In genomic region chr7:126740132-126740735, GRCm38 (mm10) we compare ENCODE assay signal across 27 mouse cellular contexts. TPM values are rescaled to one million over a fixed set of nuclear protein-coding genes. Genes with fewer than 3 reads are reported as not detected.
A peak's percentile ranks its signal among the peaks of the same experiment; 100 is the strongest.
DNase-seq lines count a peak whose midpoint lies in the region; ATAC-seq and TF ChIP-seq lines count a peak whose summit lies in the region.
"Had no signal": no experiment of that assay in that cellular context is flagged by ENCODE, and none has a peak within 500 bp of the region (broad histone marks: within the 10 kb centered on the region; RNA-seq: fewer than 3 reads in every experiment).

No protein-coding gene starts in this region.

- H3K9me3 ChIP-seq in hindbrain, embryonic 10.5 days: no peaks in the 10 kb centered on the region
- no peaks in the 10 kb centered on the region for H3K9me3 ChIP-seq in hindbrain, embryonic 12.5 days (replicated peaks)
- no peaks in the 10 kb centered on the region for H3K9me3 ChIP-seq in lung, postnatal 0 days (ENCODE audit: low read length)
- H3K9me3 ChIP-seq in MEL (replicated peaks; ENCODE audit: insufficient read depth, low read length): no peaks in the 10 kb centered on the region
- H3K9me3 ChIP-seq: heart, embryonic 10.5 days; heart, embryonic 15.5 days; limb, embryonic 12.5 days; liver, embryonic 15.5 days; lung, embryonic 15.5 days; midbrain, embryonic 15.5 days had no signal

- H3K27me3 ChIP-seq in hindbrain, embryonic 10.5 days (ENCODE audit: insufficient read depth, poor library complexity, severe bottlenecking): no peaks in the 10 kb centered on the region
- H3K27me3 ChIP-seq in hindbrain, embryonic 12.5 days: no peaks in the 10 kb centered on the region
- no peaks in the 10 kb centered on the region for H3K27me3 ChIP-seq in lung, postnatal 0 days (replicated peaks; ENCODE audit: insufficient read depth, low read length)
- no peaks in the 10 kb centered on the region; a peak in 1 of 4 replicates for H3K27me3 ChIP-seq in MEL (ENCODE audit: control insufficient read depth in 1 of 2, insufficient read depth in 2 of 2, low read length in 2 of 2)
- H3K27me3 ChIP-seq: heart, embryonic 15.5 days; limb, embryonic 12.5 days; liver, embryonic 15.5 days; lung, embryonic 15.5 days; midbrain, embryonic 15.5 days had no signal

- H3K4me2 ChIP-seq in hindbrain, embryonic 12.5 days (replicated peaks): no peak overlapping the region
- no peak overlapping the region for H3K4me2 ChIP-seq in lung, postnatal 0 days (replicated peaks; ENCODE audit: low read depth, low read length)
- H3K4me2 ChIP-seq: heart, embryonic 15.5 days; hindbrain, embryonic 14.5 days; limb, embryonic 12.5 days; liver, embryonic 15.5 days; lung, embryonic 15.5 days; midbrain, embryonic 15.5 days had no signal

- TF ChIP-seq POLR2A in MEL (IDR thresholded peaks at IDR 0.05; ENCODE audit: control insufficient read depth in 1 of 2, insufficient read depth in 1 of 2, low read depth in 1 of 2, low read length in 2 of 2, poor library complexity in 1 of 2): no peak
- no peak for TF ChIP-seq POLR2A in cortical plate, adult 2 months (IDR thresholded peaks at IDR 0.05; ENCODE audit: extremely low read depth, insufficient read depth, low read length)

- no peak for DNase-seq in hindbrain, embryonic 10.5 days (ENCODE audit: low spot score)
- DNase-seq in lung, postnatal 0 days (ENCODE audit: low spot score): peak; percentile 74
- no peak for DNase-seq in lung, adult 18-20 months
- DNase-seq in MEL (ENCODE audit: low read depth, low spot score): no peak
- DNase-seq in thymus, postnatal 25 days: no peak
- no peak for DNase-seq in thymus, postnatal 10 days (ENCODE audit: low spot score in 2 of 2)
- DNase-seq: adrenal gland, postnatal 14 days; cerebellum, adult 11 months; cerebellum, adult 9-11 months; kidney, adult 18-20 months; kidney, postnatal 4 days had no signal

- WGBS in hindbrain, embryonic 10.5 days: 80% methylated on average over 13 of the region's 13 CpGs
- WGBS in hindbrain, embryonic 12.5 days: 78% methylated on average over 13 of the region's 13 CpGs
- WGBS in lung, postnatal 0 days: 73% methylated on average over 13 of the region's 13 CpGs

- peaks cover 7% of the 10 kb centered on the region; the same call in 1 of the 2 replicates for H3K4me1 ChIP-seq in hindbrain, embryonic 10.5 days (replicated peaks)
- peaks cover 6% of the 10 kb centered on the region; the same call in 1 of the 2 replicates for H3K4me1 ChIP-seq in hindbrain, embryonic 12.5 days
- no peaks in the 10 kb centered on the region for H3K4me1 ChIP-seq in lung, postnatal 0 days (ENCODE audit: insufficient read depth, low read depth, low read length)
- no peaks in the 10 kb centered on the region for H3K4me1 ChIP-seq in MEL (ENCODE audit: control insufficient read depth in 1 of 2, insufficient read depth in 2 of 2, low read length in 2 of 2)
- peaks cover 10% of the 10 kb centered on the region for H3K4me1 ChIP-seq in cortical plate, adult 2 months (ENCODE audit: control insufficient read depth, insufficient read depth, low read length)
- H3K4me1 ChIP-seq: heart, embryonic 15.5 days; limb, embryonic 12.5 days; midbrain, embryonic 15.5 days had no signal

- TF ChIP-seq CTCF in lung, postnatal 0 days (IDR thresholded peaks at IDR 0.05): no peak
- TF ChIP-seq CTCF in MEL (IDR thresholded peaks at IDR 0.05 in 2 of 3, conservative IDR thresholded peaks at IDR 0.05 in 1 of 3; ENCODE audit: control insufficient read depth in 1 of 3, insufficient read depth in 1 of 3, low read depth in 2 of 3, low read length in 3 of 3, poor library complexity in 1 of 3, severe bottlenecking in 1 of 3): no peak
- no peak for TF ChIP-seq CTCF in cortical plate, adult 2 months (IDR thresholded peaks at IDR 0.05; ENCODE audit: extremely low read depth, insufficient read depth, low read length)

- H3K27ac ChIP-seq in hindbrain, embryonic 10.5 days: peak overlapping the region; percentile 29; the same call in 1 of the 2 replicates
- no peak overlapping the region for H3K27ac ChIP-seq in hindbrain, embryonic 12.5 days
- no peak overlapping the region for H3K27ac ChIP-seq in lung, postnatal 0 days (ENCODE audit: low read length)
- no peak overlapping the region for H3K27ac ChIP-seq in MEL (ENCODE audit: control insufficient read depth, low read depth, low read length)
- 0 out of 2 replicates have a peak overlapping the region, but pooled peaks have one; percentile 15 for H3K27ac ChIP-seq in cortical plate, adult 2 months (ENCODE audit: insufficient read depth, low read length)
- H3K27ac ChIP-seq: heart, embryonic 10.5 days; heart, embryonic 15.5 days; hindbrain, embryonic 14.5 days; kidney, postnatal 0 days; limb, embryonic 12.5 days; liver, embryonic 15.5 days; lung, embryonic 15.5 days; macrophage; midbrain, embryonic 15.5 days; stomach, postnatal 0 days had no signal

- H3K4me3 ChIP-seq in hindbrain, embryonic 10.5 days: no peak overlapping the region
- H3K4me3 ChIP-seq in hindbrain, embryonic 12.5 days: no peak overlapping the region
- no peak overlapping the region for H3K4me3 ChIP-seq in lung, postnatal 0 days (ENCODE audit: low read depth, low read length)
- H3K4me3 ChIP-seq in MEL (ENCODE audit: control insufficient read depth in 1 of 2, insufficient read depth in 1 of 2, low read depth in 2 of 2, low read length in 2 of 2): peak overlapping the region; percentile 59 to 60; a peak in 2 of 4 replicates
- no peak overlapping the region for H3K4me3 ChIP-seq in cortical plate, adult 2 months (ENCODE audit: insufficient read depth, low read length)
- H3K4me3 ChIP-seq: erythroblast, embryonic 14.5 days; heart, embryonic 10.5 days; heart, embryonic 15.5 days; limb, embryonic 12.5 days; liver, embryonic 15.5 days; lung, embryonic 15.5 days; midbrain, embryonic 15.5 days had no signal

- H3K9ac ChIP-seq in hindbrain, embryonic 12.5 days: no peak overlapping the region
- H3K9ac ChIP-seq in lung, postnatal 0 days (replicated peaks; ENCODE audit: low read depth): no peak overlapping the region
- H3K9ac ChIP-seq in MEL (ENCODE audit: control insufficient read depth, low read depth, low read length, poor library complexity, severe bottlenecking): peak overlapping the region; percentile 64
- H3K9ac ChIP-seq: heart, embryonic 15.5 days; hindbrain, embryonic 14.5 days; limb, embryonic 12.5 days; liver, embryonic 15.5 days; lung, embryonic 15.5 days; midbrain, embryonic 15.5 days had no signal

- H3K79me2 ChIP-seq in MEL (ENCODE audit: control insufficient read depth, insufficient read depth, low read length, poor library complexity): no peaks in the 10 kb centered on the region

- TF ChIP-seq RAD21 in MEL (IDR thresholded peaks at IDR 0.05; ENCODE audit: low read depth, low read length): no peak

- ATAC-seq in hindbrain, embryonic 12.5 days (ENCODE audit: low FRiP score): no peak
- peak; percentile 61 for ATAC-seq in lung, postnatal 0 days
- ATAC-seq: forebrain, embryonic 16.5 days; inflammation-experienced regulatory T-cells, adult 6 months; midbrain, embryonic 15.5 days had no signal

- TF ChIP-seq EP300 in lung, postnatal 0 days (IDR thresholded peaks at IDR 0.05): no peak
- TF ChIP-seq EP300 in MEL (IDR thresholded peaks at IDR 0.05; ENCODE audit: low read depth in 1 of 2, low read length in 2 of 2): no peak

- H3K36me3 ChIP-seq in hindbrain, embryonic 10.5 days: no peaks in the 10 kb centered on the region
- no peaks in the 10 kb centered on the region for H3K36me3 ChIP-seq in hindbrain, embryonic 12.5 days
- no peaks in the 10 kb centered on the region for H3K36me3 ChIP-seq in lung, postnatal 0 days (ENCODE audit: insufficient read depth, low read length)
- no peaks in the 10 kb centered on the region for H3K36me3 ChIP-seq in MEL (ENCODE audit: control insufficient read depth in 1 of 2, insufficient read depth in 2 of 2, low read length in 2 of 2)
- H3K36me3 ChIP-seq: heart, embryonic 10.5 days; heart, embryonic 15.5 days; limb, embryonic 12.5 days; liver, embryonic 15.5 days; lung, embryonic 15.5 days; midbrain, embryonic 15.5 days had no signal

RNA-seq across cellular contexts. Expression of gene Mapk3, which starts 19.2 kb away (rescaled TPM):
- polyA plus RNA-seq in hindbrain, embryonic 10.5 days (2016; fragmentation: Nextera tagmentation; extraction: Ambion mirVana): 62.5 and 63.8 TPM in 2 replicates
- 63.6 and 67.8 TPM in 2 replicates for polyA plus RNA-seq in hindbrain, embryonic 12.5 days (2016; fragmentation: Nextera tagmentation; extraction: Ambion mirVana)
- 180 and 183 TPM in 2 replicates for polyA plus RNA-seq in lung, postnatal 0 days (2015; fragmentation: Nextera tagmentation; extraction: Ambion mirVana)
- 5.2 and 7.1 TPM in 2 replicates for total RNA-seq in MEL (2012; rRNA removed)
- 10 to 100 TPM in 1 of 2 experiments, not detected in 1; 45.1 TPM for polyA plus RNA-seq in MEL (2012; ENCODE audit: insufficient read depth in 1 of 2, insufficient read length in 2 of 2, low read depth in 1 of 2, low replicate concordance in 2 of 2, missing spikeins in 1 of 2)
- 246 and 283 TPM in 2 replicates for polyA plus RNA-seq in cortical plate, adult 2 months (2012; rRNA removed)

RNA-seq across cellular contexts. Expression of gene Gdpd3, which starts 25.9 kb away (rescaled TPM):
- polyA plus RNA-seq in hindbrain, embryonic 10.5 days (2016; fragmentation: Nextera tagmentation; extraction: Ambion mirVana): 0.55 and 1.3 TPM in 2 replicates
- polyA plus RNA-seq in hindbrain, embryonic 12.5 days (2016; fragmentation: Nextera tagmentation; extraction: Ambion mirVana): 1.4 TPM in 2 replicates
- 3.4 and 4.1 TPM in 2 replicates for polyA plus RNA-seq in lung, postnatal 0 days (2015; fragmentation: Nextera tagmentation; extraction: Ambion mirVana)
- 12.6 and 12.7 TPM in 2 replicates for total RNA-seq in MEL (2012; rRNA removed)
- 10 to 100 TPM in 1 of 2 experiments, not detected in 1; 13.0 TPM for polyA plus RNA-seq in MEL (2012; ENCODE audit: insufficient read depth in 1 of 2, insufficient read length in 2 of 2, low read depth in 1 of 2, low replicate concordance in 2 of 2, missing spikeins in 1 of 2)
- 2.5 and 3.1 TPM in 2 replicates for polyA plus RNA-seq in cortical plate, adult 2 months (2012; rRNA removed)

RNA-seq across cellular contexts. Expression of gene Coro1a, which starts 32.6 kb away (rescaled TPM):
- polyA plus RNA-seq in hindbrain, embryonic 10.5 days (2016; fragmentation: Nextera tagmentation; extraction: Ambion mirVana): 49.2 and 59.5 TPM in 2 replicates
- polyA plus RNA-seq in hindbrain, embryonic 12.5 days (2016; fragmentation: Nextera tagmentation; extraction: Ambion mirVana): 53.6 and 56.9 TPM in 2 replicates
- polyA plus RNA-seq in lung, postnatal 0 days (2015; fragmentation: Nextera tagmentation; extraction: Ambion mirVana): 61.4 and 65.3 TPM in 2 replicates
- 195 and 279 TPM in 2 replicates for total RNA-seq in MEL (2012; rRNA removed)
- 100 to 1,000 TPM in 1 of 2 experiments, not detected in 1; 204 TPM for polyA plus RNA-seq in MEL (2012; ENCODE audit: insufficient read depth in 1 of 2, insufficient read length in 2 of 2, low read depth in 1 of 2, low replicate concordance in 2 of 2, missing spikeins in 1 of 2)
- 204 and 218 TPM in 2 replicates for polyA plus RNA-seq in cortical plate, adult 2 months (2012; rRNA removed)

RNA-seq across cellular contexts. Expression of gene Ypel3, which starts 36.5 kb away (rescaled TPM):
- polyA plus RNA-seq in hindbrain, embryonic 10.5 days (2016; fragmentation: Nextera tagmentation; extraction: Ambion mirVana): 51.3 and 89.7 TPM in 2 replicates
- 140 and 144 TPM in 2 replicates for polyA plus RNA-seq in hindbrain, embryonic 12.5 days (2016; fragmentation: Nextera tagmentation; extraction: Ambion mirVana)
- polyA plus RNA-seq in lung, postnatal 0 days (2015; fragmentation: Nextera tagmentation; extraction: Ambion mirVana): 325 and 340 TPM in 2 replicates
- 2.1 and 2.7 TPM in 2 replicates for total RNA-seq in MEL (2012; rRNA removed)
- 10 to 100 TPM in 1 of 2 experiments, not detected in 1; 12.6 TPM for polyA plus RNA-seq in MEL (2012; ENCODE audit: insufficient read depth in 1 of 2, insufficient read length in 2 of 2, low read depth in 1 of 2, low replicate concordance in 2 of 2, missing spikeins in 1 of 2)
- polyA plus RNA-seq in cortical plate, adult 2 months (2012; rRNA removed): 539 and 545 TPM in 2 replicates

RNA-seq across cellular contexts. Expression of gene Tbx6, which starts 41.0 kb away (rescaled TPM):
- polyA plus RNA-seq in hindbrain, embryonic 10.5 days (2016; fragmentation: Nextera tagmentation; extraction: Ambion mirVana): 0.22 and 0.47 TPM in 2 replicates
- 0.48 and 1.1 TPM in 2 replicates for polyA plus RNA-seq in hindbrain, embryonic 12.5 days (2016; fragmentation: Nextera tagmentation; extraction: Ambion mirVana)
- polyA plus RNA-seq in lung, postnatal 0 days (2015; fragmentation: Nextera tagmentation; extraction: Ambion mirVana): 0.56 and 0.74 TPM in 2 replicates
- 0.12 and 0.13 TPM in 2 replicates for total RNA-seq in MEL (2012; rRNA removed)
- polyA plus RNA-seq in MEL (2012; ENCODE audit: insufficient read depth in 1 of 2, insufficient read length in 2 of 2, low read depth in 1 of 2, low replicate concordance in 2 of 2, missing spikeins in 1 of 2): under 1 TPM in 1 of 2 experiments, not detected in 1; 0.15 TPM
- polyA plus RNA-seq in cortical plate, adult 2 months (2012; rRNA removed): 1.4 and 1.6 TPM in 2 replicates
- total RNA-seq: common myeloid progenitor, adult 5-6 weeks had no signal

Comparison
In these comparisons a context has a peak if more than half of its experiments do, and no peak if none do; other contexts are left out.
1. H3K27ac ChIP-seq: peak in hindbrain, embryonic 10.5 days (single experiment) and cortical plate, adult 2 months (single experiment); none in hindbrain, embryonic 12.5 days (single experiment), lung, postnatal 0 days (single experiment) and MEL (single experiment).
2. H3K4me3 ChIP-seq: peak in MEL (2 of 2); none in hindbrain, embryonic 10.5 days (single experiment), hindbrain, embryonic 12.5 days (single experiment), lung, postnatal 0 days (single experiment) and cortical plate, adult 2 months (single experiment).